Mouse (Mus musculus) heart, embryonic 14.5 days (tissue): Measurements from ENCODE around the gene Gpr12. TPM values are rescaled to one million over a fixed set of nuclear protein-coding genes. Genes with fewer than 3 reads are reported as not detected.
"Not testable (repeated sequence)": the region's sequence is repeated elsewhere in the genome, so short reads cannot be mapped to it uniquely, and the experiment has no call there.

Source experiments
- ATAC-seq: fragments of 200-750 bp; cut with Nextera tagmentation; 2 replicates; pipeline ENCODE4 v1.8.0; 2017; ENCODE audit warnings: low read depth, moderate TSS enrichment; ENCODE audit not compliant: insufficient number of reproducible peaks, insufficient read depth, low FRiP score
- H3K27ac ChIP-seq, 2 experiments: fragments of 200-500 bp in 1 of 2; fragments of 300-500 bp in 1 of 2; sonication (generic) in 1 of 2; replicated peaks in 1 of 2; 2 replicates each; pipeline ENCODE4 v1.5.1; 2012 to 2014; ENCODE audit warnings: low read depth in 2 of 2, low read length in 2 of 2, control low read depth in 1 of 2, mild to moderate bottlenecking in 1 of 2, mixed read lengths in 1 of 2; ENCODE audit not compliant: control insufficient read depth in 1 of 2, insufficient read depth in 1 of 2
- H3K27me3 ChIP-seq: fragments of 300-500 bp; sonication (generic); 2 replicates; pipeline ENCODE4 v1.6.1; 2014; ENCODE audit warnings: mild to moderate bottlenecking, low read length, control low read depth; ENCODE audit not compliant: control insufficient read depth, insufficient read depth
- H3K36me3 ChIP-seq: fragments of 300-500 bp; sonication (generic); 2 replicates; pipeline ENCODE4 v1.6.1; 2014; ENCODE audit warnings: mild to moderate bottlenecking, control low read depth, low read length, mixed read lengths; ENCODE audit not compliant: control insufficient read depth, insufficient read depth
- H3K4me1 ChIP-seq, 2 experiments: fragments of 200-500 bp in 1 of 2; fragments of 300-500 bp in 1 of 2; sonication (generic) in 1 of 2; 2 replicates each; pipeline ENCODE4 v1.6.1; 2012 to 2014; ENCODE audit warnings: low read length in 2 of 2, control low read depth in 1 of 2, mixed read lengths in 1 of 2; ENCODE audit not compliant: control insufficient read depth in 2 of 2, insufficient read depth in 2 of 2
- H3K4me2 ChIP-seq: fragments of 300-500 bp; sonication (generic); 2 replicates; pipeline ENCODE4 v1.6.1; 2014; ENCODE audit warnings: mild to moderate bottlenecking, low read length
- H3K4me3 ChIP-seq, 2 experiments: fragments of 200-500 bp in 1 of 2; fragments of 300-500 bp in 1 of 2; sonication (generic) in 1 of 2; 2 replicates each; pipeline ENCODE4 v1.5.1; 2012 to 2014; ENCODE audit warnings: low read length in 2 of 2, mild to moderate bottlenecking in 2 of 2, control low read depth in 1 of 2, low read depth in 1 of 2, moderate library complexity in 1 of 2; ENCODE audit not compliant: control insufficient read depth in 1 of 2, insufficient read depth in 1 of 2
- H3K9ac ChIP-seq: fragments of 300-500 bp; sonication (generic); 2 replicates; pipeline ENCODE4 v1.6.1; 2014; ENCODE audit warnings: mild to moderate bottlenecking, low read length
- H3K9me3 ChIP-seq: fragments of 300-500 bp; sonication (generic); 2 replicates; pipeline ENCODE4 v1.6.1; 2016; ENCODE audit warnings: low read length, control low read depth; ENCODE audit not compliant: control insufficient read depth
- WGBS: fragments of 180-500 bp; shearing (Covaris S2); extraction: QIAGEN DNeasy Blood & Tissue Kit; methylation state at CpG from one replicate; pipeline ENCODE4 v1.1.7; 2014; 5-methylcytosine and 5-hydroxymethylcytosine counted together
- polyA plus RNA-seq: library from polyadenylated mRNA; unstranded; fragments of >200 nt; fragmentation: Nextera tagmentation; extraction: Ambion mirVana; gene quantifications from 2 replicates; pipeline ENCODE4 v1.2.1, GENCODE M21; 2014

Gpr12 gene
- polyA plus RNA-seq, 1 experiment from 2014 or later, result not detected

- Histone ChIP-seq H3K4me1 (peaks cover 0 to 2% of the 10 kb centered on the region in 2 experiments; a peak in 1 of 4 replicates), H3K9ac (no peak overlapping the region), H3K36me3 (no peaks in the 10 kb centered on the region), H3K4me3 (no peak overlapping the region), H3K4me2 (no peak overlapping the region), H3K9me3 (0 out of 2 replicates have a peak, but pooled peaks cover 5% of the 10 kb centered on the region), H3K27me3 (no peaks in the 10 kb centered on the region), H3K27ac (no peak overlapping the region)
- no peak for ATAC-seq
- WGBS, result 72% methylated on average over 7 of the region's 7 CpGs
Observed at GRCm38 (mm10) chr5:146611830-146612229, 26.8 kb upstream of the Gpr12 start.

- Histone ChIP-seq H3K27me3 (no peaks in the 10 kb centered on the region), H3K36me3 (no peaks in the 10 kb centered on the region), H3K4me1 (peaks cover 0 to 2% of the 10 kb centered on the region in 2 experiments; a peak in 1 of 4 replicates), H3K4me3 (no peak overlapping the region), H3K9me3 (0 out of 2 replicates have a peak, but pooled peaks cover 5% of the 10 kb centered on the region), H3K4me2 (no peak overlapping the region), H3K27ac (no peak overlapping the region), H3K9ac (no peak overlapping the region)
- WGBS, result 31% methylated on average over 8 of the region's 8 CpGs
- no peak for ATAC-seq
Observed at GRCm38 (mm10) chr5:146611009-146611408, 26.0 kb upstream of the Gpr12 start.

GRCm38 (mm10) chr5:146609646-146610045 lies 24.6 kb upstream of the Gpr12 start:
- no peak overlapping the region for H3K4me2 ChIP-seq
- no peaks in the 10 kb centered on the region for H3K27me3 ChIP-seq
- no peaks in the 10 kb centered on the region for H3K36me3 ChIP-seq
- no peak overlapping the region for H3K4me3 ChIP-seq
- WGBS, result 59% methylated on average over 10 of the region's 10 CpGs
- H3K4me1 ChIP-seq, result peaks cover 0 to 2% of the 10 kb centered on the region in 2 experiments; a peak in 1 of 4 replicates
- no peak for ATAC-seq
- H3K27ac ChIP-seq, result no peak overlapping the region
- 0 out of 2 replicates have a peak, but pooled peaks cover 4% of the 10 kb centered on the region for H3K9me3 ChIP-seq
- H3K9ac ChIP-seq, result no peak overlapping the region

- Histone ChIP-seq H3K4me1 (peaks cover 0 to 2% of the 10 kb centered on the region in 2 experiments; a peak in 1 of 4 replicates), H3K36me3 (no peaks in the 10 kb centered on the region), H3K27me3 (no peaks in the 10 kb centered on the region), H3K9me3 (no peaks in the 10 kb centered on the region), H3K9ac (no peak overlapping the region), H3K4me3 (no peak overlapping the region), H3K27ac (no peak overlapping the region), H3K4me2 (no peak overlapping the region)
- ATAC-seq, result no peak
- 65% methylated on average over 5 of the region's 5 CpGs for WGBS
Observed at GRCm38 (mm10) chr5:146607816-146608215, 22.8 kb upstream of the Gpr12 start.

GRCm38 (mm10) chr5:146606895-146607294 lies 21.9 kb upstream of the Gpr12 start:
- ATAC-seq, result no peak
- Histone ChIP-seq H3K27me3 (no peaks in the 10 kb centered on the region), H3K9me3 (no peaks in the 10 kb centered on the region), H3K4me2 (no peak overlapping the region), H3K4me3 (no peak overlapping the region), H3K4me1 (peaks cover 0 to 2% of the 10 kb centered on the region in 2 experiments; a peak in 1 of 4 replicates), H3K9ac (no peak overlapping the region), H3K36me3 (no peaks in the 10 kb centered on the region), H3K27ac (no peak overlapping the region)
- 85% methylated on average over 5 of the region's 5 CpGs for WGBS

- 69% methylated on average over 5 of the region's 5 CpGs for WGBS
- H3K27me3 ChIP-seq, result no peaks in the 10 kb centered on the region
- H3K9ac ChIP-seq, result no peak overlapping the region
- H3K27ac ChIP-seq, result no peak overlapping the region
- H3K4me3 ChIP-seq, result no peak overlapping the region
- no peaks in the 10 kb centered on the region for H3K36me3 ChIP-seq
- no peaks in the 10 kb centered on the region for H3K9me3 ChIP-seq
- peaks cover 0 to 2% of the 10 kb centered on the region in 2 experiments; a peak in 1 of 4 replicates for H3K4me1 ChIP-seq
- H3K4me2 ChIP-seq, result no peak overlapping the region
- no peak for ATAC-seq
Observed at GRCm38 (mm10) chr5:146606221-146606620, 21.2 kb upstream of the Gpr12 start.

- H3K27ac ChIP-seq, result no peak overlapping the region
- H3K4me2 ChIP-seq, result no peak overlapping the region
- no peaks in the 10 kb centered on the region for H3K4me1 ChIP-seq
- no peak overlapping the region for H3K9ac ChIP-seq
- WGBS, result 82% methylated on average over 5 of the region's 5 CpGs
- no peaks in the 10 kb centered on the region for H3K9me3 ChIP-seq
- H3K27me3 ChIP-seq, result no peaks in the 10 kb centered on the region
- no peak overlapping the region for H3K4me3 ChIP-seq
- no peaks in the 10 kb centered on the region for H3K36me3 ChIP-seq
- ATAC-seq, result no peak
Observed at GRCm38 (mm10) chr5:146599970-146600369, 14.9 kb upstream of the Gpr12 start.

GRCm38 (mm10) chr5:146599216-146599615 lies 14.2 kb upstream of the Gpr12 start:
- not testable (repeated sequence) for H3K27me3 ChIP-seq, ATAC-seq, H3K27ac ChIP-seq, H3K36me3 ChIP-seq, H3K4me2 ChIP-seq, H3K4me1 ChIP-seq, H3K9ac ChIP-seq, H3K9me3 ChIP-seq, H3K4me3 ChIP-seq
- 73% methylated on average over 7 of the region's 7 CpGs for WGBS
